Mouse (Mus musculus) 3T3-L1 (cell line): ENCODE results near the gene Mast1.
A peak's percentile ranks its signal among the peaks of the same experiment; 100 is the strongest.

Experiments used
- DNase-seq: peaks from one replicate; pipeline ENCODE4 v3.0.0-alpha.2; 2015; ENCODE audit warnings: low read depth, low spot score

Gene Mast1

GRCm38 (mm10) chr8:84944478-84945160, 7.5 kb upstream of the Mast1 start:
- no peak for DNase-seq

GRCm38 (mm10) chr8:84943699-84944098, 6.5 kb upstream of the Mast1 start:
- DNase-seq: no peak

- no peak for DNase-seq
Observed at GRCm38 (mm10) chr8:84937620-84938485, 694 bp upstream of the Mast1 start.

GRCm38 (mm10) chr8:84936041-84936961, 858 bp downstream of the Mast1 start:
- no peak for DNase-seq

GRCm38 (mm10) chr8:84935489-84935888, 1.7 kb downstream of the Mast1 start:
- no peak for DNase-seq

- no peak for DNase-seq
Observed at GRCm38 (mm10) chr8:84934860-84935259, 2.3 kb downstream of the Mast1 start.

- no peak for DNase-seq
Observed at GRCm38 (mm10) chr8:84933767-84934559, 3.2 kb downstream of the Mast1 start.

GRCm38 (mm10) chr8:84930582-84930981, 6.6 kb downstream of the Mast1 start:
- DNase-seq: no peak

- DNase-seq: peak; percentile 72
Observed at GRCm38 (mm10) chr8:84928456-84929306, 8.5 kb downstream of the Mast1 start.

GRCm38 (mm10) chr8:84927513-84927912, 9.6 kb downstream of the Mast1 start:
- DNase-seq: no peak

GRCm38 (mm10) chr8:84925557-84925956, 11.6 kb downstream of the Mast1 start:
- DNase-seq: no peak

- DNase-seq: peak; percentile 92
Observed at GRCm38 (mm10) chr8:84921596-84921995, 15.6 kb downstream of the Mast1 start.

- no peak for DNase-seq
Observed at GRCm38 (mm10) chr8:84918646-84919045, 18.5 kb downstream of the Mast1 start.

GRCm38 (mm10) chr8:84917781-84918180, 19.4 kb downstream of the Mast1 start:
- no peak for DNase-seq

GRCm38 (mm10) chr8:84915269-84915668, 21.9 kb downstream of the Mast1 start:
- DNase-seq: no peak

GRCm38 (mm10) chr8:84913960-84914359, 23.2 kb downstream of the Mast1 start:
- peak; percentile 58 for DNase-seq

- DNase-seq: no peak
Observed at GRCm38 (mm10) chr8:84913502-84913900, 23.7 kb downstream of the Mast1 start.

GRCm38 (mm10) chr8:84912895-84913501, 24.2 kb downstream of the Mast1 start:
- no peak for DNase-seq

- no peak for DNase-seq
Observed at GRCm38 (mm10) chr8:84912391-84912790, 24.8 kb downstream of the Mast1 start.

GRCm38 (mm10) chr8:84911854-84912253, 25.3 kb downstream of the Mast1 start:
- DNase-seq: no peak
